Mouse (Mus musculus) natural killer cell, adult 2 months (primary cell): ENCODE results near the gene Tspan9.
A peak's percentile ranks its signal among the peaks of the same experiment; 100 is the strongest.

Experiments used
- DNase-seq, 2 experiments: peaks; one replicate each; pipeline ENCODE4 v3.0.0; 2022; ENCODE audit warnings: low spot score in 2 of 2

Tspan9 gene

GRCm38 (mm10) chr6:128104712-128105324 is 38.6 kb downstream of the Tspan9 start:
- no peak for DNase-seq

- no peak for DNase-seq
Observed at GRCm38 (mm10) chr6:128103874-128104273, 39.5 kb downstream of the Tspan9 start.

GRCm38 (mm10) chr6:128102296-128102999 is 40.9 kb downstream of the Tspan9 start:
- no peak for DNase-seq

- DNase-seq = no peak
Observed at GRCm38 (mm10) chr6:128099871-128100270, 43.5 kb downstream of the Tspan9 start.

- DNase-seq = no peak
Observed at GRCm38 (mm10) chr6:128099190-128099589, 44.2 kb downstream of the Tspan9 start.

GRCm38 (mm10) chr6:128096521-128096920 is 46.9 kb downstream of the Tspan9 start:
- no peak for DNase-seq

GRCm38 (mm10) chr6:128095906-128096305 is 47.5 kb downstream of the Tspan9 start:
- DNase-seq = no peak

- no peak for DNase-seq
Observed at GRCm38 (mm10) chr6:128095131-128095530, 48.3 kb downstream of the Tspan9 start.

GRCm38 (mm10) chr6:128093856-128094628 is 49.4 kb downstream of the Tspan9 start:
- DNase-seq = no peak

GRCm38 (mm10) chr6:128092621-128093020 is 50.8 kb downstream of the Tspan9 start:
- DNase-seq = no peak

- DNase-seq = no peak
Observed at GRCm38 (mm10) chr6:128091833-128092166, 51.6 kb downstream of the Tspan9 start.

GRCm38 (mm10) chr6:128090985-128091832 is 52.2 kb downstream of the Tspan9 start:
- DNase-seq = peak; percentile 14 to 15

GRCm38 (mm10) chr6:128089770-128090702 is 53.4 kb downstream of the Tspan9 start:
- DNase-seq = no peak

GRCm38 (mm10) chr6:128088746-128089523 is 54.5 kb downstream of the Tspan9 start:
- DNase-seq = no peak

- no peak for DNase-seq
Observed at GRCm38 (mm10) chr6:128085488-128086066, 57.8 kb downstream of the Tspan9 start.

- no peak for DNase-seq
Observed at GRCm38 (mm10) chr6:128083305-128083704, 60.1 kb downstream of the Tspan9 start.

- DNase-seq = no peak
Observed at GRCm38 (mm10) chr6:128081781-128082180, 61.6 kb downstream of the Tspan9 start.

GRCm38 (mm10) chr6:128081293-128081692 is 62.1 kb downstream of the Tspan9 start:
- no peak for DNase-seq

GRCm38 (mm10) chr6:128079576-128080224 is 63.7 kb downstream of the Tspan9 start:
- DNase-seq = no peak
